In the genomic region with DNA sequence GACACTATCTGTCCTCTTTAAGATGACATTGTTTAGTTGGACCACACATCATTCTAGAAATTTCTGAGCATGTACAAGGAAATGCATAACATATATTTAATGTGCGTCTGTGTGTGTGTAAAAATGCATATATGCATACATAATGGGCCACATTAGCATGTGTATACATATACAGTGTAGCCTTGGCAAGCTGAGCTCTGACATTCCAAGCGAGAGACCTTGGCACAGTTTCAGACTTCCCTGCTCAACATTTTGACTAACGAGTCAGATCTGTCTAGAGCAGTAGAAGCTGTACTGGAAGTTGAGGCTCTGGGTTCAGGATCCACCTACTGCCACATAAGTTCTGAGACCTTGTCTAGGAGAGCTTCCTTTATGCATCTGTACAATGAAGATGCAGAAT, we compare ENCODE assay signal across 18 mouse cellular contexts. TPM values are rescaled to one million over a fixed set of nuclear protein-coding genes. Genes with fewer than 3 reads are reported as not detected.
DNase-seq lines count a peak whose midpoint lies in the region; ATAC-seq and TF ChIP-seq lines count a peak whose summit lies in the region.
"Had no signal": no experiment of that assay in that cellular context is flagged by ENCODE, and none has a peak within 500 bp of the region (broad histone marks: within the 10 kb centered on the region; RNA-seq: fewer than 3 reads in every experiment).

No protein-coding gene starts in this region.

- H3K27ac ChIP-seq in heart, embryonic 15.5 days = peak overlapping the region; percentile 45; the same call in 1 of the 2 replicates
- H3K27ac ChIP-seq in heart, embryonic 10.5 days = no peak overlapping the region
- H3K27ac ChIP-seq in lung, embryonic 16.5 days (ENCODE audit: low read length) = peak overlapping the region; percentile 87
- peak overlapping the region; percentile 23; the same call in 1 of the 2 replicates for H3K27ac ChIP-seq in forebrain, embryonic 14.5 days (ENCODE audit: low read depth, low read length)
- 0 out of 2 replicates have a peak overlapping the region, but pooled peaks have one; percentile 68 for H3K27ac ChIP-seq in limb, embryonic 14.5 days (replicated peaks; ENCODE audit: low read depth, low read length)
- H3K27ac ChIP-seq: neural tube, embryonic 15.5 days had no signal

- H3K9ac ChIP-seq in heart, embryonic 15.5 days = no peak overlapping the region
- no peak overlapping the region for H3K9ac ChIP-seq in lung, embryonic 16.5 days (ENCODE audit: low read length)
- no peak overlapping the region for H3K9ac ChIP-seq in forebrain, embryonic 14.5 days (ENCODE audit: low read length)
- H3K9ac ChIP-seq in limb, embryonic 14.5 days (ENCODE audit: low read depth, low read length, severe bottlenecking) = no peak overlapping the region
- H3K9ac ChIP-seq: neural tube, embryonic 15.5 days had no signal

- no peaks in the 10 kb centered on the region for H3K27me3 ChIP-seq in heart, embryonic 15.5 days
- peaks cover 12% of the 10 kb centered on the region; the same call in 1 of the 2 replicates for H3K27me3 ChIP-seq in heart, embryonic 10.5 days (ENCODE audit: insufficient read depth, poor library complexity, severe bottlenecking)
- H3K27me3 ChIP-seq in lung, embryonic 16.5 days (ENCODE audit: control insufficient read depth, insufficient read depth, low read depth, low read length) = no peaks in the 10 kb centered on the region
- H3K27me3 ChIP-seq in forebrain, embryonic 14.5 days (replicated peaks; ENCODE audit: control insufficient read depth, insufficient read depth, low read length) = no peaks in the 10 kb centered on the region
- H3K27me3 ChIP-seq in limb, embryonic 14.5 days (ENCODE audit: control insufficient read depth, insufficient read depth, low read length) = no peaks in the 10 kb centered on the region
- H3K27me3 ChIP-seq: neural tube, embryonic 15.5 days had no signal

- H3K4me1 ChIP-seq in heart, embryonic 15.5 days (replicated peaks) = peaks cover 13% of the 10 kb centered on the region; the same call in 1 of the 2 replicates
- peaks cover 10% of the 10 kb centered on the region; the same call in 1 of the 2 replicates for H3K4me1 ChIP-seq in heart, embryonic 10.5 days
- peaks cover 4% of the 10 kb centered on the region for H3K4me1 ChIP-seq in lung, embryonic 16.5 days (replicated peaks; ENCODE audit: control insufficient read depth, insufficient read depth, low read length)
- H3K4me1 ChIP-seq in forebrain, embryonic 14.5 days (ENCODE audit: control insufficient read depth, insufficient read depth, low read length) = peaks cover 14% of the 10 kb centered on the region
- H3K4me1 ChIP-seq in limb, embryonic 14.5 days (ENCODE audit: control insufficient read depth, insufficient read depth, low read length) = peaks cover 17% of the 10 kb centered on the region
- H3K4me1 ChIP-seq: neural tube, embryonic 15.5 days had no signal

- no peak overlapping the region for H3K4me3 ChIP-seq in heart, embryonic 15.5 days
- H3K4me3 ChIP-seq in heart, embryonic 10.5 days = no peak overlapping the region
- H3K4me3 ChIP-seq in lung, embryonic 16.5 days (ENCODE audit: low read length) = no peak overlapping the region
- H3K4me3 ChIP-seq in forebrain, embryonic 14.5 days (ENCODE audit: low read depth, low read length) = no peak overlapping the region
- no peak overlapping the region for H3K4me3 ChIP-seq in limb, embryonic 14.5 days (replicated peaks; ENCODE audit: low read length)
- H3K4me3 ChIP-seq: neural tube, embryonic 15.5 days had no signal

- TF ChIP-seq POLR2A in limb, embryonic 14.5 days (IDR thresholded peaks at IDR 0.05; ENCODE audit: borderline replicate concordance, extremely low read depth, insufficient read depth, insufficient read length) = no peak

- no peak for ATAC-seq in heart, embryonic 15.5 days (replicated peaks; ENCODE audit: insufficient number of reproducible peaks, insufficient read depth, low FRiP score, low read depth)
- peak; percentile 69 for ATAC-seq in lung, embryonic 16.5 days (ENCODE audit: low read depth)
- peak; percentile 76 for ATAC-seq in forebrain, embryonic 14.5 days
- no peak for ATAC-seq in limb, embryonic 14.5 days (ENCODE audit: low FRiP score, low read depth)

- H3K4me2 ChIP-seq in heart, embryonic 15.5 days = no peak overlapping the region
- H3K4me2 ChIP-seq in lung, embryonic 16.5 days (ENCODE audit: low read depth, low read length) = no peak overlapping the region; the same call in 1 of the 2 replicates
- H3K4me2 ChIP-seq in forebrain, embryonic 14.5 days (ENCODE audit: low read length) = no peak overlapping the region
- no peak overlapping the region for H3K4me2 ChIP-seq in limb, embryonic 14.5 days (replicated peaks; ENCODE audit: low read depth, low read length, severe bottlenecking)
- H3K4me2 ChIP-seq: neural tube, embryonic 15.5 days had no signal

- WGBS in heart, embryonic 15.5 days = 34% methylated on average over 3 of the region's 3 CpGs
- WGBS in heart, embryonic 10.5 days = 80% methylated on average over 3 of the region's 3 CpGs
- WGBS in lung, embryonic 16.5 days = 21% methylated on average over 3 of the region's 3 CpGs
- WGBS in forebrain, embryonic 14.5 days = 20% methylated on average over 3 of the region's 3 CpGs
- WGBS in limb, embryonic 14.5 days = 45% methylated on average over 3 of the region's 3 CpGs

- DNase-seq in heart, embryonic 10.5 days (ENCODE audit: low spot score) = no peak
- DNase-seq in lung, adult 18-20 months = no peak
- peak; percentile 88 for DNase-seq in forebrain, embryonic 14.5 days (ENCODE audit: low spot score)
- DNase-seq in limb, embryonic 14.5 days (ENCODE audit: low spot score) = peak; percentile 75
- no peak for DNase-seq in urinary bladder, postnatal 36 days (ENCODE audit: low spot score in 2 of 2)
- no peak for DNase-seq in adrenal gland, postnatal 25 days
- DNase-seq: adrenal gland, postnatal 36 days; cerebellum, adult 18-20 months; cerebellum, postnatal 25 days; gastrocnemius, postnatal 14 days; heart, adult 18-20 months; liver; midbrain, embryonic 14.5 days; thymus, postnatal 25 days had no signal

- H3K9me3 ChIP-seq in heart, embryonic 15.5 days (replicated peaks) = no peaks in the 10 kb centered on the region
- no peaks in the 10 kb centered on the region for H3K9me3 ChIP-seq in heart, embryonic 10.5 days
- no peaks in the 10 kb centered on the region for H3K9me3 ChIP-seq in lung, embryonic 16.5 days (ENCODE audit: control insufficient read depth, low read length)
- H3K9me3 ChIP-seq in forebrain, embryonic 14.5 days (replicated peaks; ENCODE audit: control insufficient read depth, low read length) = no peaks in the 10 kb centered on the region
- no peaks in the 10 kb centered on the region for H3K9me3 ChIP-seq in limb, embryonic 14.5 days (ENCODE audit: control insufficient read depth, low read length)
- H3K9me3 ChIP-seq: neural tube, embryonic 15.5 days had no signal

- no peaks in the 10 kb centered on the region for H3K36me3 ChIP-seq in heart, embryonic 15.5 days
- H3K36me3 ChIP-seq in heart, embryonic 10.5 days = no peaks in the 10 kb centered on the region
- no peaks in the 10 kb centered on the region for H3K36me3 ChIP-seq in lung, embryonic 16.5 days (ENCODE audit: control insufficient read depth, insufficient read depth, low read length)
- no peaks in the 10 kb centered on the region for H3K36me3 ChIP-seq in forebrain, embryonic 14.5 days (ENCODE audit: control insufficient read depth, insufficient read depth, low read length)
- H3K36me3 ChIP-seq in limb, embryonic 14.5 days (ENCODE audit: control insufficient read depth, insufficient read depth, low read length) = no peaks in the 10 kb centered on the region
- H3K36me3 ChIP-seq: neural tube, embryonic 15.5 days had no signal

RNA-seq across cellular contexts. Expression of gene Tns3, which starts 17.0 kb away (rescaled TPM):
- polyA plus RNA-seq in heart, embryonic 15.5 days (2015; fragmentation: Nextera tagmentation; extraction: Ambion mirVana) = 16.4 and 22.9 TPM in 2 replicates
- polyA plus RNA-seq in heart, embryonic 10.5 days (2016; fragmentation: Nextera tagmentation; extraction: Ambion mirVana) = 12.7 and 17.0 TPM in 2 replicates
- polyA plus RNA-seq in lung, embryonic 16.5 days (2015; fragmentation: Nextera tagmentation; extraction: Ambion mirVana) = 54.2 and 58.1 TPM in 2 replicates
- polyA plus RNA-seq in forebrain, embryonic 14.5 days (2014; fragmentation: Nextera tagmentation; extraction: Ambion mirVana) = 4.4 and 5.2 TPM in 2 replicates
- 59.1 and 77.2 TPM in 2 replicates for polyA plus RNA-seq in limb, embryonic 14.5 days (2012; rRNA removed)
- polyA plus RNA-seq in limb, embryonic 14.5 days (2014; fragmentation: Nextera tagmentation; extraction: Ambion mirVana) = 27.4 and 33.3 TPM in 2 replicates
- 52.2 and 71.1 TPM in 2 replicates for total RNA-seq in adrenal gland, postnatal 25 days (2021)
- total RNA-seq: MEL had no signal

Comparison
In these comparisons a context has a peak if more than half of its experiments do, and no peak if none do; other contexts are left out.
1. ATAC-seq: peak in lung, embryonic 16.5 days (single experiment) and forebrain, embryonic 14.5 days (single experiment); none in heart, embryonic 15.5 days (single experiment) and limb, embryonic 14.5 days (single experiment).
2. DNase-seq: peak in forebrain, embryonic 14.5 days (single experiment) and limb, embryonic 14.5 days (single experiment); none in heart, embryonic 10.5 days (single experiment), lung, adult 18-20 months (0 of 2), urinary bladder, postnatal 36 days (0 of 2) and adrenal gland, postnatal 25 days (single experiment).